Mouse (Mus musculus) layer of hippocampus, adult 6 months (tissue): Measurements from ENCODE around the gene Zfp592. TPM values are rescaled to one million over a fixed set of nuclear protein-coding genes. Genes with fewer than 3 reads are reported as not detected.

ENCODE experiments used
- long read RNA-seq, 2 experiments: library from polyadenylated mRNA; unstranded; transcript quantifications; one replicate each; pipeline ENCODE4 v2.0.0; 2019 to 2020
- polyA plus RNA-seq: library from polyadenylated mRNA; unstranded; fragments of <200 nt; fragmentation: Nextera tagmentation; gene quantifications from 2 replicates; pipeline ENCODE4 v1.2.3, GENCODE M21; 2021

The Zfp592 gene
- 3.9 and 4.7 TPM in 2 replicates for polyA plus RNA-seq
- long read RNA-seq, experiment 1, full-length matches to known transcripts, result 1 of 7 reads
- long read RNA-seq, experiment 1, partial matches to known transcripts, result 1 of 7 reads
- long read RNA-seq, experiment 1, other reads (novel, unspliced or antisense), result 5 of 7 reads
- long read RNA-seq, experiment 2, full-length matches to known transcripts, result 16 of 41 reads
- long read RNA-seq, experiment 2, partial matches to known transcripts, result 9 of 41 reads
- long read RNA-seq, experiment 2, other reads (novel, unspliced or antisense), result 16 of 41 reads

DNA sequence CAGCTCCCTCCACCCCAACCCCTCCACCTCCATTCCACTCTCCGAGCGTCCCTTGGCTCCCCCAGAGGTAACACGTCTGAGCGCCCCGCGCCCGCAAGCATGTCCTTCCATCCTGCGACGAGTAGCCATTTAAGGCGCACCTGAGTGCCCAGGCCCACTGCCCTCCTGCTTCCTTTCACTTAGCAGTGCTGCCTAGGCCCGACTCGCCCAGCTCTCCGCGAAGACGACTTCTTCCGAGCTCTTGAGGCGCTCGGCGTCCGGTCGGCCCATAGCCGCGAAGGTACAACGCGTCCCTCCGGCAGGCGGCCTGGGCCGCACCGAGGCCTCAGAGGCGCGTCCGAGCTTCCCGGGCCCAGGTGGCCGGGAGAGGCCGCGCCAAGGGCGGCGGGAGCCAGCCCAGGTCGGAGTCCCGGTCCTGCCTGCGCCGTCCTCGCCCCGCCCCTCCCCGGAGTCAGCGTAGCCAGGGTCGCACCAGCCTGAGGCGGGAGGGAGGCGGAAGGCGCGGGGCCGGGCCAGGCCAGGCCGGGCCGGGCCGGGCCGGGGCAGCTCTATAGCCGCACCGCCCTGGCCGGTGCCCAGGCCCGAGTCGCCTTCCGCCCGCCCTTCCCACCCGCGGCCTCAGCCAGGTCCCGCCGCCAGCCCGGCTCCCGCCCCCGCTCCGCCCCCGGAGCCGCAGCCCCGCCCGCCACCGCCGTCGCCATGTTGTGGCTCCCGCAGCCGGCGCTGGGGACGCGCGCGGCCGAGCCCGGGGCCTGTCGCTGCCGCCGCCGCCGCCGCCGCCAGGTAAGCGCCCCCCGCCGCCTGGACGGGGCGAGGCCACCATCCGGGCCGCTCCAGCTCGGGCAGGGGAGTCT is at the start of gene Zfp592:
TSS of gene Zfp592 (plus strand) at position 702 of the 854 bp plus-strand sequence.

DNA sequence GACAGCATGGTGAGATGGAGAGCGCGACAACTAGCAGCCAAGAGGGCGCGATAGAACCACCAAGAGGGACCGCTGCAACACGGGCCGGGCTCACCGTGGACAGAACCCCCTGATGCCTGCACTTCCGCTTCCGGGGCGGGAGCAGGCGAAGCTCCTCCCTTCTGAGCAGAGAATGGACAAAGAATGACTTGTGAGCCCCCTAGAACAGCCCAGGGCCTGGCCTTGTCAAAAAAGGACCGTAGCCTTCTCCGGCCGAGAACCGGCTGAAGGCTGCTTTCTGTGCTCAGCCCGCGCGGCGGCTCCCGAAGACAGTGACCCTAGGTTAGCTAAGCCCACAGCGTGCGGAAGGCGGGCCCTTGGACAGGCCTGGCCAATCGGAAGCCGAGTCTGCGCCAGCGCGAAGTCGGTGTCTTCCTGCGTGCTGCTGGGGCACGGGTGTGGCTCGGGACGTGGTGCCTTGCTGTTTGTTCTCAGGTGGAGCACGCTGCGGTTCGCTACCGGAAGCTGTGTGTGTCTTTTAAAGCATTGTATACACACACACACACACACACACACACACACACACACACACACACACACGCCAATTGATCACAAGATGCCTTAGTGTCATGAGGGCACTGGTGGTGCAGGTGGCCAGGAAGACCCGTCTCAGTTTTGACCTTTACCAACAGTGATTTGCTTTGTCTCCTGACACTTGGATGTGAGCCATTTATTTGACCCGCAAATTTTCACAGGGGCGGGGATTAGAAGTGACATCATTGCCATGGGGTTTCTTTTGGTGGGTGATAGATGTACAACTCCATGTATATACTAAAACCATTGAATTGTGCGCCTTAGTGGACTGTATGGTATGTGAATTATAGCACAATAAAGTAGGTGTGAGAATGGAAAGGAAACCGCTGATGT is 45.8 kb upstream of the Zfp592 start, which contains the start of gene Sec11a:
TSS of gene Sec11a (minus strand) at position 336 of the 906 bp plus-strand sequence.

DNA sequence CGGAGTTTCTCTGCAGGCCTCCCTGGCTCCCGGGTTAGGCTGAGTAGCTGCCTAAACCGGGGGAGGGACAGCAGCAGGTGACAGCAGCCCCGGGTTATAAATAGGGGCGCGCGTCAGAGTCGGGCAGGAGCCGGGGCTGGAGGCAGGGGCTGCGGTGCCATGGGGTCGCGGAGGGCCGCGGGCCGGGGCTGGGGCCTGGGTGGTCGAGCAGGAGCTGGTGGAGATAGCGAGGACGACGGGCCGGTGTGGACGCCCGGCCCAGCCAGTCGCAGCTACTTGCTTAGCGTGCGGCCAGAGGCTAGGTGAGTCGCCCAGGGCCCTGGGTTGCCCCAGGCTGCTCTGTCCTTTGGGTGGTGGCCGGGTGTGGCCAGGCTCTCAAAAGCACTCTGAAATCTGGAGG is 64.0 kb downstream of the Zfp592 start, which contains the start of gene Alpk3:
TSS of gene Alpk3 (plus strand) at position 130 of the 400 bp plus-strand sequence.

Other genes starting within 250 kb of the Zfp592 start
- 3.5 and 6.6 TPM in 2 replicates for gene Iqgap1, start 167.7 kb upstream of the Zfp592 start, polyA plus RNA-seq
- gene Zscan2, start 132.8 kb upstream of the Zfp592 start, polyA plus RNA-seq, result 0.70 and 1.1 TPM in 2 replicates
- 21.0 and 21.8 TPM in 2 replicates for gene Wdr73, start 92.4 kb upstream of the Zfp592 start, polyA plus RNA-seq
- gene Nmb, start 88.6 kb upstream of the Zfp592 start, polyA plus RNA-seq, result 9.1 and 10.3 TPM in 2 replicates
- 82.4 and 84.5 TPM in 2 replicates for gene Sec11a, start 45.9 kb upstream of the Zfp592 start, polyA plus RNA-seq
- gene Alpk3, start 63.9 kb downstream of the Zfp592 start, polyA plus RNA-seq, result 0.05 and 0.15 TPM in 2 replicates
- 0.05 TPM in 1 of 2 replicates, not detected in the other for gene Slc28a1, start 121.1 kb downstream of the Zfp592 start, polyA plus RNA-seq
- gene Pde8a, start 219.9 kb downstream of the Zfp592 start, polyA plus RNA-seq, result 2.5 and 2.9 TPM in 2 replicates